ENCODE assay signal across 16 mouse cellular contexts in the genomic region with DNA sequence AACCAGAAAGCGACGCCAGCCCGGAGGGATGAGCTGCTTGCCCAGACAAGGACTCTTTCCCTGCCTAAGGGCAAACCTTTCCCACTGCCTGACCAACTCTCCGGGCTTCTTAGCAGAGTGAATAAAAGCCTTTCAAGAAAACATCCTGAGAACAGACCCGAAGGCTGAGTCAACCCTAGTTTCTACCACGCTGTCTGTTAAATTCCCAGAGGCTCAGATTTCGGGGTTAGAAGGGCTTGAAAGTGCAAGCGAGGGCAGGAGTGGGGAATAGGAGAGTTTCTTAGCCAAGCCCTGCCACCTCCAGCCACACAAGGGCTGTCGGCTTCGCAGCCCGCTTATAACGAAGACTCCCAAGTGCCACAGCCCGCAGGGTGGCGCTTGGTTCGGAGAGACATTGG. TPM values are rescaled to one million over a fixed set of nuclear protein-coding genes. Genes with fewer than 3 reads are reported as not detected.
DNase-seq lines count a peak whose midpoint lies in the region; ATAC-seq and TF ChIP-seq lines count a peak whose summit lies in the region.
"Had no signal": no experiment of that assay in that cellular context is flagged by ENCODE, and none has a peak within 500 bp of the region (broad histone marks: within the 10 kb centered on the region; RNA-seq: fewer than 3 reads in every experiment).

No protein-coding gene starts in this region.

- peaks cover 93% of the 10 kb centered on the region for H3K27me3 ChIP-seq in midbrain, embryonic 13.5 days
- H3K27me3 ChIP-seq in midbrain, postnatal 0 days (ENCODE audit: insufficient read depth, low read length): peaks cover 78% of the 10 kb centered on the region
- peaks cover 50% of the 10 kb centered on the region for H3K27me3 ChIP-seq in hindbrain, embryonic 15.5 days

- DNase-seq in cerebellum, postnatal 14 days: peak; percentile 43 to 47
- no peak for DNase-seq in cerebellum, adult 9-11 months
- no peak for DNase-seq in midbrain, postnatal 0 days (ENCODE audit: low spot score)
- DNase-seq in lung, adult 2 months: no peak
- DNase-seq in spleen, postnatal 36 days (ENCODE audit: low spot score in 2 of 2): no peak
- no peak for DNase-seq in right cerebral cortex, postnatal 25 days
- DNase-seq: kidney, adult 2 months; lung, postnatal 10 days; thymus, postnatal 14 days had no signal

- 0 out of 2 replicates have a peak overlapping the region, but pooled peaks have one; percentile 51 for H3K4me2 ChIP-seq in midbrain, embryonic 13.5 days (replicated peaks)
- no peak overlapping the region for H3K4me2 ChIP-seq in midbrain, postnatal 0 days (ENCODE audit: low read depth, low read length, poor library complexity, severe bottlenecking)
- H3K4me2 ChIP-seq in hindbrain, embryonic 15.5 days: peak overlapping the region; percentile 52
- H3K4me2 ChIP-seq: embryonic facial prominence, embryonic 15.5 days had no signal

- H3K36me3 ChIP-seq in midbrain, embryonic 13.5 days: no peaks in the 10 kb centered on the region
- no peaks in the 10 kb centered on the region for H3K36me3 ChIP-seq in midbrain, postnatal 0 days (ENCODE audit: insufficient read depth, low read length)
- H3K36me3 ChIP-seq in hindbrain, embryonic 15.5 days: no peaks in the 10 kb centered on the region
- H3K36me3 ChIP-seq: embryonic facial prominence, embryonic 15.5 days had no signal

- peaks cover 45% of the 10 kb centered on the region for H3K4me1 ChIP-seq in midbrain, embryonic 13.5 days (replicated peaks)
- no peaks in the 10 kb centered on the region for H3K4me1 ChIP-seq in midbrain, postnatal 0 days (ENCODE audit: insufficient read depth, low read length)
- H3K4me1 ChIP-seq in hindbrain, embryonic 15.5 days (replicated peaks): peaks cover 42% of the 10 kb centered on the region
- H3K4me1 ChIP-seq in lung, adult 2 months (ENCODE audit: control insufficient read depth, insufficient read depth, low read length): no peaks in the 10 kb centered on the region

- H3K9me3 ChIP-seq in midbrain, embryonic 13.5 days: peaks cover 12% of the 10 kb centered on the region; the same call in 1 of the 2 replicates
- no peaks in the 10 kb centered on the region for H3K9me3 ChIP-seq in midbrain, postnatal 0 days (ENCODE audit: low read length)
- no peaks in the 10 kb centered on the region for H3K9me3 ChIP-seq in hindbrain, embryonic 15.5 days
- H3K9me3 ChIP-seq: embryonic facial prominence, embryonic 15.5 days had no signal

- H3K4me3 ChIP-seq in midbrain, embryonic 13.5 days (replicated peaks): 0 out of 2 replicates have a peak overlapping the region, but pooled peaks have one; percentile 7
- no peak overlapping the region for H3K4me3 ChIP-seq in midbrain, postnatal 0 days (ENCODE audit: low read depth, low read length)
- H3K4me3 ChIP-seq in hindbrain, embryonic 15.5 days: peak overlapping the region; percentile 40
- H3K4me3 ChIP-seq in lung, adult 2 months (replicated peaks; ENCODE audit: extremely low read depth, low read depth, low read length): no peak overlapping the region
- H3K4me3 ChIP-seq: embryonic facial prominence, embryonic 15.5 days had no signal

- ATAC-seq in midbrain, embryonic 13.5 days: no peak
- no peak for ATAC-seq in midbrain, postnatal 0 days (ENCODE audit: low FRiP score)
- ATAC-seq in hindbrain, embryonic 15.5 days (ENCODE audit: low FRiP score, low read depth): no peak

- 2% methylated on average over 15 of the region's 15 CpGs for WGBS in midbrain, embryonic 13.5 days
- 3% methylated on average over 15 of the region's 15 CpGs for WGBS in midbrain, postnatal 0 days
- WGBS in hindbrain, embryonic 15.5 days: 4% methylated on average over 15 of the region's 15 CpGs
- 13% methylated on average over 15 of the region's 15 CpGs for WGBS in lung, adult 2 months

- TF ChIP-seq POLR2A in lung, adult 2 months (IDR thresholded peaks at IDR 0.05; ENCODE audit: borderline replicate concordance, extremely low read depth, low read depth, low read length): no peak

- no peak overlapping the region for H3K9ac ChIP-seq in midbrain, embryonic 13.5 days (replicated peaks)
- H3K9ac ChIP-seq in midbrain, postnatal 0 days (replicated peaks; ENCODE audit: low read length, poor library complexity, severe bottlenecking): no peak overlapping the region
- H3K9ac ChIP-seq in hindbrain, embryonic 15.5 days: 0 out of 2 replicates have a peak overlapping the region, but pooled peaks have one; percentile 6
- H3K9ac ChIP-seq: embryonic facial prominence, embryonic 15.5 days had no signal

- H3K27ac ChIP-seq in midbrain, embryonic 13.5 days: no peak overlapping the region
- H3K27ac ChIP-seq in midbrain, postnatal 0 days (ENCODE audit: low read depth, low read length): no peak overlapping the region
- H3K27ac ChIP-seq in hindbrain, embryonic 15.5 days (replicated peaks): peak overlapping the region; percentile 79; the same call in 1 of the 2 replicates
- H3K27ac ChIP-seq: embryonic facial prominence, embryonic 15.5 days had no signal

- no peak for TF ChIP-seq CTCF in midbrain, postnatal 0 days (IDR thresholded peaks at IDR 0.05)
- TF ChIP-seq CTCF in lung, adult 2 months (IDR thresholded peaks at IDR 0.05; ENCODE audit: insufficient read depth, low read length): no peak

RNA-seq across cellular contexts. Expression of a gene that starts 4.3 kb away (rescaled TPM):
- polyA plus RNA-seq in midbrain, embryonic 13.5 days (2015; fragmentation: Nextera tagmentation; extraction: Ambion mirVana): 1.3 and 1.8 TPM in 2 replicates
- 2.5 and 7.2 TPM in 2 replicates for total RNA-seq in midbrain, postnatal 0 days (2014; rRNA removed)
- polyA plus RNA-seq in midbrain, postnatal 0 days (2015; fragmentation: Nextera tagmentation; extraction: Ambion mirVana): 0.22 TPM in 1 of 2 replicates, not detected in the other
- 15.0 and 18.1 TPM in 2 replicates for polyA plus RNA-seq in hindbrain, embryonic 15.5 days (2015; fragmentation: Nextera tagmentation; extraction: Ambion mirVana)
- polyA plus RNA-seq in lung, adult 2 months (2012; rRNA removed): not detected in 2 replicates
- total RNA-seq: gastrocnemius, postnatal 4 days; layer of hippocampus, postnatal 10 days had no signal
- polyA plus RNA-seq: C2C12; heart, embryonic 16.5 days; kidney, adult 2 months had no signal

RNA-seq across cellular contexts. Expression of a gene that starts 36.1 kb away (rescaled TPM):
- 592 and 605 TPM in 2 replicates for polyA plus RNA-seq in midbrain, embryonic 13.5 days (2015; fragmentation: Nextera tagmentation; extraction: Ambion mirVana)
- total RNA-seq in midbrain, postnatal 0 days (2014; rRNA removed): 303 and 313 TPM in 2 replicates
- polyA plus RNA-seq in midbrain, postnatal 0 days (2015; fragmentation: Nextera tagmentation; extraction: Ambion mirVana): 321 and 334 TPM in 2 replicates
- polyA plus RNA-seq in hindbrain, embryonic 15.5 days (2015; fragmentation: Nextera tagmentation; extraction: Ambion mirVana): 377 and 402 TPM in 2 replicates
- polyA plus RNA-seq in lung, adult 2 months (2012; rRNA removed): 43.1 and 74.9 TPM in 2 replicates

RNA-seq across cellular contexts. Expression of a gene that starts 51.9 kb away (rescaled TPM):
- 3.5 and 3.6 TPM in 2 replicates for polyA plus RNA-seq in midbrain, embryonic 13.5 days (2015; fragmentation: Nextera tagmentation; extraction: Ambion mirVana)
- total RNA-seq in midbrain, postnatal 0 days (2014; rRNA removed): 6.7 and 10.8 TPM in 2 replicates
- polyA plus RNA-seq in midbrain, postnatal 0 days (2015; fragmentation: Nextera tagmentation; extraction: Ambion mirVana): 6.5 and 7.7 TPM in 2 replicates
- polyA plus RNA-seq in hindbrain, embryonic 15.5 days (2015; fragmentation: Nextera tagmentation; extraction: Ambion mirVana): 7.1 and 7.4 TPM in 2 replicates
- polyA plus RNA-seq in lung, adult 2 months (2012; rRNA removed): 6.6 and 7.1 TPM in 2 replicates

Comparison
In these comparisons a context has a peak if more than half of its experiments do, and no peak if none do; other contexts are left out.
1. DNase-seq: peak in cerebellum, postnatal 14 days (2 of 2); none in cerebellum, adult 9-11 months (single experiment), midbrain, postnatal 0 days (single experiment), lung, adult 2 months (single experiment), spleen, postnatal 36 days (0 of 2) and right cerebral cortex, postnatal 25 days (single experiment).
2. H3K4me3 ChIP-seq: peak in midbrain, embryonic 13.5 days (single experiment) and hindbrain, embryonic 15.5 days (single experiment); none in midbrain, postnatal 0 days (single experiment) and lung, adult 2 months (single experiment).